31 mouse cellular contexts compared by ENCODE assay signal in the genomic region with DNA sequence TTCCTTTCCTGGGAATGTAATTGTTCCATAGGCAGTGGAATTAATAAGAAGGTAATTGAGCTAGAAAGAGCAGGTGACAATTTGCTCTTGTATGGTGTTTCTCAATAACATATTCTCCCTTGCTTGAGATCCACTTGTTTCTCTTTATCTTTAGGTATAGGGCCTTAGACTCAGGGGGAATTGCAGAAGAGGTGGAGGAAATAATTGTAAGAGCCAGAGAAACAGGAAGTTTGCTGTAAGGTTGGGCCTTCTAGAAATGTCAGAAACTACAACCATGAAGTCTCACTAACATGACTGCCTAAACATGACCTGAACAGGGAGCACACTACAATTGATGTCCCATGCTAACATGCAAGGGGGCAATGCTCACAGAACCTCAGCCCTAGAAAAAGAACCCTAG. TPM values are rescaled to one million over a fixed set of nuclear protein-coding genes. Genes with fewer than 3 reads are reported as not detected.
"Had no signal": no experiment of that assay in that cellular context is flagged by ENCODE, and none has a peak within 500 bp of the region (broad histone marks: within the 10 kb centered on the region; RNA-seq: fewer than 3 reads in every experiment).

No protein-coding gene starts in this region.

- H3K9me3 ChIP-seq: embryonic facial prominence, embryonic 10.5 days; embryonic facial prominence, embryonic 12.5 days; embryonic facial prominence, embryonic 13.5 days; embryonic facial prominence, embryonic 15.5 days; forebrain, embryonic 10.5 days; forebrain, embryonic 12.5 days; forebrain, embryonic 13.5 days; forebrain, embryonic 15.5 days had no signal

- H3K27ac ChIP-seq: embryonic facial prominence, embryonic 10.5 days; embryonic facial prominence, embryonic 12.5 days; embryonic facial prominence, embryonic 13.5 days; embryonic facial prominence, embryonic 15.5 days; forebrain, embryonic 10.5 days; forebrain, embryonic 12.5 days; forebrain, embryonic 13.5 days; forebrain, embryonic 15.5 days; gastrocnemius, adult 2 months; heart, adult 2 months had no signal

- ATAC-seq: forebrain, embryonic 13.5 days; forebrain, embryonic 14.5 days; forebrain, embryonic 15.5 days; forebrain, embryonic 16.5 days; forebrain, postnatal 0 days had no signal

- H3K36me3 ChIP-seq: embryonic facial prominence, embryonic 10.5 days; embryonic facial prominence, embryonic 12.5 days; embryonic facial prominence, embryonic 13.5 days; embryonic facial prominence, embryonic 15.5 days; forebrain, embryonic 10.5 days; forebrain, embryonic 12.5 days; forebrain, embryonic 15.5 days had no signal

- H3K27me3 ChIP-seq: embryonic facial prominence, embryonic 15.5 days; forebrain, embryonic 13.5 days; forebrain, embryonic 15.5 days had no signal

- DNase-seq: cerebellum, adult 2 months; cerebellum, adult 8-10 months; cerebellum, adult 9-10 months; cerebellum, adult 9-11 months; cerebellum, postnatal 10 days; cerebellum, postnatal 14 days; cerebellum, postnatal 25 days; cerebellum, postnatal 36 days; embryo, embryonic 11 days; forebrain, postnatal 0 days; gastrocnemius, adult 2 months; gastrocnemius, postnatal 10 days; gastrocnemius, postnatal 14 days; gastrocnemius, postnatal 25 days; gastrocnemius, postnatal 36 days; heart, adult 11 months; heart, adult 18-20 months; heart, adult 2 months had no signal

- H3K4me3 ChIP-seq: embryonic facial prominence, embryonic 10.5 days; embryonic facial prominence, embryonic 12.5 days; embryonic facial prominence, embryonic 13.5 days; embryonic facial prominence, embryonic 15.5 days; erythroblast, embryonic 14.5 days; forebrain, embryonic 10.5 days; forebrain, embryonic 12.5 days; forebrain, embryonic 13.5 days; forebrain, embryonic 15.5 days; gastrocnemius, adult 2 months; heart, adult 2 months had no signal

- H3K4me1 ChIP-seq: embryonic facial prominence, embryonic 10.5 days; embryonic facial prominence, embryonic 12.5 days; embryonic facial prominence, embryonic 13.5 days; embryonic facial prominence, embryonic 15.5 days; forebrain, embryonic 10.5 days; forebrain, embryonic 12.5 days; forebrain, embryonic 13.5 days; forebrain, embryonic 15.5 days had no signal

- H3K9ac ChIP-seq: embryonic facial prominence, embryonic 12.5 days; embryonic facial prominence, embryonic 13.5 days; embryonic facial prominence, embryonic 15.5 days; forebrain, embryonic 12.5 days; forebrain, embryonic 13.5 days; forebrain, embryonic 15.5 days; forebrain, postnatal 0 days had no signal

RNA-seq across cellular contexts. Expression of gene Ace2, which starts 50.7 kb away (rescaled TPM):
- total RNA-seq: common myeloid progenitor, adult 5-6 weeks had no signal
- polyA plus RNA-seq: embryonic facial prominence, embryonic 11.5 days; erythroblast, embryonic 14.5 days; forebrain, embryonic 14.5 days; forebrain, embryonic 16.5 days had no signal
